Mouse (Mus musculus): ENCODE results near the gene Ap1m2. TPM values are rescaled to one million over a fixed set of nuclear protein-coding genes. Genes with fewer than 3 reads are reported as not detected.

The Ap1m2 gene
- total RNA-seq (2023; ENCODE audit: inconsistent age), result 2.7 to 3.9 TPM (median 3.0 TPM) in 4 replicates

DNA sequence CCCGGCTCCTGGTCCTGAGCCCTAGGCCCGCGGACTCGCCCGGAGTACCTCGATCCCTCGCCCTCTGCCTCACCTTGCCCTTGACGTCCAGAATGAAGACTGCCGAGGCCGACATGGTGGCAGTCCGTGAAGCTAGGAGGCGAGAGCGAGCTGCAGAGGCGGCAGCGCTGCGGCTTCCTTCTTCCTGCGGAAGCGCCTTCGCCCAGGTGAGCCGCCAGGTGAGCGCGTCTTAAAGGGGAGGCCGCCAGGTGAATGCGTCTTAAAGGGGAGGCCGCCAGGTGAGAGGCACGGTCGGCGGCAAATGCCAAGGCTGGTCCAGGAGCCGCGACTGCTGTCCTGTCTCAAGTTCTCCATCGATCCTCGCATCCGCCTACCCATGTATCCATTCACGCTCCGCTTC, at the start of gene Ap1m2:
Ap1m2 (minus strand) TSS at position 204 of the 400 bp plus-strand sequence.

DNA sequence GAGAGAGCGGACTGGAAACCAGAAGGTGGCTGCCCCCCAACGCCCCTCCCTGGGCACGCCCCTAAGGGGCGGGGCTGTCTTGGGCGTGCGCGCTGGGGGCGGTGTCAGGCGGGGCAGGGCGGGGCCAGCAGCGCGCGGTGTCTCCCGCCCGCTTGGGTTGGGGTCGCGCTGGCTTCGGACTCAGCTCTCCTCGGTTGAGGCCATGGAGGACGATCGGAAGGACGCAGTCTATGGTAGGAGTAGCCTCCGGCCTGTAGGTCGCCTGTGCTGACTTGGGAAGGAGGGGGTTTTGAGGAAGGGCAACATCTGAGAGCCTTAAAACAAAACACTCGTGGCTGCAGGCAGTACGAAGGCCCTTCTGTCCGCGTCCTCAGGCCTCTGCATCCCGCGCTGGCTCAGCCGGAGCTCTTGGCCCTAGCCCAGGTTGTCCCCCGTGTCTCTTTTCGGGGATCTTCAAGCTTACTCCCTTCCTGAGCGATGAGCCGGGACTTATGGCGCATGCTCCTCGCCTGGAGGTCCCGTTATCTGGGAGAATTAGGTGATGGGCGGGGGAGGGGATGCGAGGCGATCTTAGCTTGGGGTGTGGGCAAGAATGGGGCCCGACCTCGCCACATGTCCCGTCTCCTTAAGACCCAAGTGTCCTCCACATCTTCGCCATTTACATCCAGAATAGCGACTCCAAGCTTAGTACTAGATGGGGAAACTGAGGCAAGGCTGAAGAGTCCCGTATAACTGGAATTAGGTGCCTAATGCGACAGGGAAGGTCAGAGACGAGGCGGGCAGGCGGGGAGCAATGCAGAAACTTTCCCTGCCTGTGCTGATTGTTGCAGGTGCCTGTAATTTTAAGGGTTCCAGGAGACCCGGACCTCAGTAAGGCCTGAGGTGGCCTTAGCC, 8.7 kb upstream of the Ap1m2 start, which contains the start of gene Slc44a2:
Slc44a2 (plus strand) TSS at position 80 of the 894 bp plus-strand sequence.

DNA sequence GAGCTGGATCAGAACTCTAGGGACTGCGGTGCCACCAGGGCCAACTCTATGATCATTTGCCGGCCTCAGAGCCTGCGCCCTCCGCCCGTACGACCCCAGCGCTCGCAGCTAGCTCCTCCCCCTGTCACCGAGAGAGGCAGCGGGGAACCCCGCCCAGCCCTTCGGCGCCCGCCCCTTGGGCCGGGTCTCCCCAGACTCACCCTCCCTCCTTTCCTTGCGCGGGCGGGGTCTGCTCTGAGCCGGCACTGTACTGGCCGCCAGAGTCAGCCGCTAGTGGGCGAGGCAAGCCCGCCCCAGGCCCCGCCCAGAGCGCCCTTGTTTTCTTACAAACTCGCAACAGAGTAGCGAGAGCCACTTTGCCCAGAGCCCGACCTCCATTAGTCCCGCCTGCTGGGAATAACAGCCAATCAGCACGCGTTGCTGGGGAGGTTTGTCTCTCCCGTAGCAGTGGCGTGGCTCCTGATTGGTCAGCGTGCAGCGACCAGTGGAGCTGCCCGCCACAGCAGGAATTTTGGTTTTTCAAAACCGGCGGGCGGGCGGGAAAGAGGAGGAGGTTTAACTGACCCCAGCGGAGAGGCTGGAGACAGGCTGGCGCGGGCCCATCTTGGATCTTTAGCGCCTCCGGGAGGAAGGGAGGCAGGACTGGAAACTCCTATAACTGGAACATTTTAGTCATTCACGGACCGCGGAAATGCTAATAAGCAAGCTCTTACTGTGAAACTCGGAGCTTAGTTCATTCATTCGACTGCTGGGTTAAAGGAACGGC, 20.9 kb downstream of the Ap1m2 start, which contains the start of gene Cdkn2d:
Cdkn2d (minus strand) TSS at position 386 of the 766 bp plus-strand sequence.

DNA sequence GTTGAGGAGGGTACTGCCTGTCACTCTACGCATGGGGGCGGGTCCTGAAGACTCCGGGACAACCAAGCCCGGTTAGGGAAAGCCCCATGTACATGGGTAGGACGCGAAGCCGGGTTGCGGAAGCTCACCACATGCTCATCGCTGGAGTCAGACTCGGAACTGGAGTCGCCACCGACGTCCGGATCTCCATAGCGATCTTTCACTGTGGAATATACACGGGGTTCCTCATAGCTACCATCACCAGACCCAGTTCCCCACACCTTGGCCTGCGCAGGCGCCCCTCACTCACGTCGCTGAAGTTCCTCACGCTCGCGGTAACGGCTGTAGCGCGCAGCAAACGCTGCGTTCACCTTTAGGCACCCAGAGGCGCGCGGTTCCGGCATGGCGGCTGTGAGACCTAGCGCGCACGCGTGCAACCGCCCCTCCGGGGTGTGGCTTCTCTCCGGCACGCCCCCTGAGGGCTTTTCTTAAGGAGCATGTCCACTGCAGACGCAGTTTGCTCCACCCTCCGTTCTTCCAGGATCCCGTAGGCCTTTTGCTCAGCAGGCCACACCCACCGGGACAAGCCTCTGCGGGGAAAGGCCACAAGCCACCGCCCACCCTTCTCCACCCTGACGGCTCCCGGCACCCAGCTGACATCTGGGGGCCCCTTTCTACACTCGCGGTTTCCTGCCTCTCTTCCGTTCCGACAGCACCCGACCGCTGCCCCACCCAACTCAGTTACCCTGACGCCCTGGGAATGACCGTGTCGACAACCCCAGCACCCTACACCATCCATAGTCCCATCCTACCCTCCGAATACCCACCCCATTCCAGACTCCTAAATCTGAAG, 24.4 kb downstream of the Ap1m2 start, which contains the start of gene Kri1:
Kri1 (minus strand) TSS at position 399 of the 832 bp plus-strand sequence.

DNA sequence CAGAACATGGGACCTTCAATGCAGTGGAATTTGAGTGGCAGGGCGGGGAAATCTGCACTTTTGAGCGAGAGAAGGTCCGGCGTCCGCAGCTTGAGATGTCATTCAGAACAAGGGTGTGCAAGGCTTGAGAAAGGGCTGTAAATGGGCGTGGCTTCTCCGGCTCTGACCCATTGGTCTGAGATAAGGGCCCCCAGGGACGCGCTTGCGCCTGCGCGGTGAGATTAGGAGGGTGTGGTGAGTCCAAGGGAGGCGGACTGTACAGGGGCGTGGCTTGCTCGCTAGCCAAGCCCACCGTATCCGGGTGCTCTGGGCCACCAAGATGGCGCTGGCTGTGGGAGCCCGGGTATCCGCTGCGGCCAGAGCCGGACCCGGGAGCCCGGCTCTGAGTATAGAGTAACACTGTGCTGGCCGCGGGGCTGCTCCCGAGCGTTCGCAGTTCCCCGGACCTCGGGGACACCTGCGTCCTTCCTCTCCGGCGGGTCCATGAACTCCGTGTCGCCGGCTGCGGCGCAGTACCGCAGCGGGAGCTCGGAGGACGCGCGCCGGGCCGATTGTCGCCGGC, 47.1 kb downstream of the Ap1m2 start, which contains the start of gene Atg4d:
Atg4d (plus strand) TSS at position 294 of the 562 bp plus-strand sequence.

DNA sequence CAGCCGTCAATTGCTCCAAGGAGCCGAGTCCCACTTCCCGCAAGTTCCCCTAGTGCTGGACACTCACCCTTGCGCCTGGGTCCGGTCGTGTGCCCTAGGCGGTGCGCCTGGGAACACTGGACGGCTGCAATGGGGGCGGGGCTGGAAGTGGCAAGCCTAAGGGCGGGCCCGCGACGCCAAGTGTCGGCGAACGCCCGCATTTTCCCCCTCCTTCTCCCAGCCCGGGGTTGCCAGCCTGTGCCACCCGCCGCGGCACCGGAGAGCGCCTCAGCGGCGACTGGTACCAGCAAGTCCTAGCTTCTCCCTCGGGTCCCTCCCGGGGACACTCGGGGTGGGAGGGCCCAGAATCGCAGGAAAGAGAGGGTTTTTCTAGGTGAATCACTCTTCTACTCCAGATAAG, 63.8 kb downstream of the Ap1m2 start, which contains the start of gene S1pr5:
S1pr5 (minus strand) TSS at position 118 of the 400 bp plus-strand sequence.

Other genes starting within 250 kb of the Ap1m2 start
- gene Zglp1, start 245.2 kb downstream of the Ap1m2 start, total RNA-seq (2023; ENCODE audit: inconsistent age), result not detected in 4 replicates
- 1.2 to 1.4 TPM (median 1.2 TPM) in 4 replicates for gene Gm49373, start 239.2 kb downstream of the Ap1m2 start, total RNA-seq (2023; ENCODE audit: inconsistent age)
- gene Fdx1l, start 238.7 kb downstream of the Ap1m2 start, total RNA-seq (2023; ENCODE audit: inconsistent age), result 27.5 to 34.2 TPM (median 29.9 TPM) in 4 replicates
- gene Gm38431, start 220.3 kb downstream of the Ap1m2 start, total RNA-seq (2023; ENCODE audit: inconsistent age), result 5.0 to 9.1 TPM (median 8.3 TPM) in 4 replicates
- gene Raver1, start 220.3 kb downstream of the Ap1m2 start, total RNA-seq (2023; ENCODE audit: inconsistent age), result 98.7 to 119 TPM (median 109 TPM) in 4 replicates
- gene Tyk2, start 181.1 kb downstream of the Ap1m2 start, total RNA-seq (2023; ENCODE audit: inconsistent age), result 56.6 to 61.0 TPM (median 58.4 TPM) in 4 replicates
- 113 to 130 TPM (median 121 TPM) in 4 replicates for gene Cdc37, start 162.4 kb downstream of the Ap1m2 start, total RNA-seq (2023; ENCODE audit: inconsistent age)
- gene Pde4a, start 146.6 kb downstream of the Ap1m2 start, total RNA-seq (2023; ENCODE audit: inconsistent age), result 9.4 to 14.6 TPM (median 11.2 TPM) in 4 replicates
- 27.8 to 30.2 TPM (median 29.4 TPM) in 4 replicates for gene Keap1, start 73.0 kb downstream of the Ap1m2 start, total RNA-seq (2023; ENCODE audit: inconsistent age)
- 0.21 to 0.66 TPM (median 0.29 TPM) in 3 of 4 replicates, not detected in the other for gene S1pr5, start 63.9 kb downstream of the Ap1m2 start, total RNA-seq (2023; ENCODE audit: inconsistent age)
- 46.2 to 61.6 TPM (median 48.2 TPM) in 4 replicates for gene Atg4d, start 47.0 kb downstream of the Ap1m2 start, total RNA-seq (2023; ENCODE audit: inconsistent age)
- gene Kri1, start 24.4 kb downstream of the Ap1m2 start, total RNA-seq (2023; ENCODE audit: inconsistent age), result 132 to 152 TPM (median 133 TPM) in 4 replicates
- 18.1 to 29.9 TPM (median 23.5 TPM) in 4 replicates for gene Cdkn2d, start 20.9 kb downstream of the Ap1m2 start, total RNA-seq (2023; ENCODE audit: inconsistent age)
- gene Slc44a2, start 8.4 kb upstream of the Ap1m2 start, total RNA-seq (2023; ENCODE audit: inconsistent age), result 310 to 343 TPM (median 327 TPM) in 4 replicates
- 130 to 170 TPM (median 154 TPM) in 4 replicates for gene Ilf3, start 55.5 kb upstream of the Ap1m2 start, total RNA-seq (2023; ENCODE audit: inconsistent age)
- 70.4 to 75.9 TPM (median 73.2 TPM) in 4 replicates for gene Qtrt1, start 99.5 kb upstream of the Ap1m2 start, total RNA-seq (2023; ENCODE audit: inconsistent age)
- gene Dnm2, start 112.6 kb upstream of the Ap1m2 start, total RNA-seq (2023; ENCODE audit: inconsistent age), result 203 to 242 TPM (median 227 TPM) in 4 replicates
- gene Tmed1, start 197.9 kb upstream of the Ap1m2 start, total RNA-seq (2023; ENCODE audit: inconsistent age), result 8.1 to 10.4 TPM (median 9.8 TPM) in 4 replicates
- 123 to 137 TPM (median 129 TPM) in 4 replicates for gene AB124611, start 213.8 kb upstream of the Ap1m2 start, total RNA-seq (2023; ENCODE audit: inconsistent age)
- 65.0 to 70.0 TPM (median 68.5 TPM) in 4 replicates for gene Carm1, start 234.6 kb upstream of the Ap1m2 start, total RNA-seq (2023; ENCODE audit: inconsistent age)

Measured in B cell, adult (primary cell).